Mouse (Mus musculus): Measurements from ENCODE around the gene 2700097O09Rik. TPM values are rescaled to one million over a fixed set of nuclear protein-coding genes. Genes with fewer than 3 reads are reported as not detected.
A peak's percentile ranks its signal among the peaks of the same experiment; 100 is the strongest.
"Not testable (repeated sequence)": the region's sequence is repeated elsewhere in the genome, so short reads cannot be mapped to it uniquely, and the experiment has no call there.

The 2700097O09Rik gene
- total RNA-seq (2021): 10 to 100 TPM in 1 of 2 experiments, 1 to 10 TPM in 1; 8.8 to 10.2 TPM

GRCm38 (mm10) chr12:55079726-55080600, at the start of gene 2700097O09Rik, which contains the start of gene Srp54a:
TSS of gene 2700097O09Rik (minus strand) at chr12:55080110.
TSS of gene Srp54a (plus strand) at chr12:55080262.
- peak; percentile 96 for DNase-seq

GRCm38 (mm10) chr12:55124731-55125130, 44.8 kb upstream of the 2700097O09Rik start:
- DNase-seq: not testable (repeated sequence)

GRCm38 (mm10) chr12:55124242-55124641, 44.3 kb upstream of the 2700097O09Rik start, which contains the start of gene Fam177a:
TSS of gene Fam177a (plus strand) at chr12:55124469.
- DNase-seq: not testable (repeated sequence)

GRCm38 (mm10) chr12:55112616-55113015, 32.7 kb upstream of the 2700097O09Rik start:
- DNase-seq: not testable (repeated sequence)

GRCm38 (mm10) chr12:55092127-55092526, 12.2 kb upstream of the 2700097O09Rik start:
- not testable (repeated sequence) for DNase-seq

GRCm38 (mm10) chr12:55080601-55080942, 662 bp upstream of the 2700097O09Rik start:
- not testable (repeated sequence) for DNase-seq

- not testable (repeated sequence) for DNase-seq
Measured at GRCm38 (mm10) chr12:55078706-55079105, 1.2 kb downstream of the 2700097O09Rik start.

- no peak for DNase-seq
Measured at GRCm38 (mm10) chr12:55075296-55075695, 4.6 kb downstream of the 2700097O09Rik start.

- DNase-seq: no peak
Measured at GRCm38 (mm10) chr12:55073686-55074085, 6.2 kb downstream of the 2700097O09Rik start.

- no peak for DNase-seq
Measured at GRCm38 (mm10) chr12:55072495-55072894, 7.4 kb downstream of the 2700097O09Rik start.

GRCm38 (mm10) chr12:55062141-55062540, 17.8 kb downstream of the 2700097O09Rik start:
- DNase-seq: no peak

GRCm38 (mm10) chr12:55061006-55061405, 18.9 kb downstream of the 2700097O09Rik start:
- DNase-seq: no peak

GRCm38 (mm10) chr12:55060212-55060898, 19.6 kb downstream of the 2700097O09Rik start:
- DNase-seq: no peak

GRCm38 (mm10) chr12:55059812-55060211, 20.1 kb downstream of the 2700097O09Rik start:
- DNase-seq: no peak

- peak; percentile 47 for DNase-seq
Measured at GRCm38 (mm10) chr12:55058865-55059615, 20.9 kb downstream of the 2700097O09Rik start.

- DNase-seq: no peak
Measured at GRCm38 (mm10) chr12:55056703-55057102, 23.2 kb downstream of the 2700097O09Rik start.

- DNase-seq: no peak
Measured at GRCm38 (mm10) chr12:55054551-55055241, 25.2 kb downstream of the 2700097O09Rik start.

- DNase-seq: no peak
Measured at GRCm38 (mm10) chr12:55053267-55053666, 26.6 kb downstream of the 2700097O09Rik start.

GRCm38 (mm10) chr12:55051210-55052173, 28.4 kb downstream of the 2700097O09Rik start:
- DNase-seq: no peak

GRCm38 (mm10) chr12:55049731-55050353, 30.1 kb downstream of the 2700097O09Rik start:
- DNase-seq: no peak
